Mouse (Mus musculus): ENCODE results near the gene Nup93. TPM values are rescaled to one million over a fixed set of nuclear protein-coding genes. Genes with fewer than 3 reads are reported as not detected.

The Nup93 gene
- polyA plus RNA-seq, 1 experiment = 26.5 TPM

GRCm38 (mm10) chr8:94280001-94280613 is 65.7 kb downstream of the Nup93 start:
- Histone ChIP-seq H3K4me3 (ENCODE audit: insufficient read depth, low read length) (no peak overlapping the region), H3K27ac (ENCODE audit: insufficient read depth, low read length) (no peak overlapping the region), H3K4me1 (ENCODE audit: control insufficient read depth, insufficient read depth, low read length) (no peaks in the 10 kb centered on the region)
- TF ChIP-seq CTCF (IDR thresholded peaks at IDR 0.05; ENCODE audit: extremely low read depth, insufficient read depth, low read length) = no peak
- TF ChIP-seq POLR2A (IDR thresholded peaks at IDR 0.05; ENCODE audit: extremely low read depth, insufficient read depth, low read length) = no peak

GRCm38 (mm10) chr8:94282453-94282985 is 68.2 kb downstream of the Nup93 start:
- Histone ChIP-seq H3K4me1 (ENCODE audit: control insufficient read depth, insufficient read depth, low read length) (no peaks in the 10 kb centered on the region; the same call in 1 of the 2 replicates), H3K4me3 (ENCODE audit: insufficient read depth, low read length) (no peak overlapping the region), H3K27ac (ENCODE audit: insufficient read depth, low read length) (no peak overlapping the region)
- TF ChIP-seq CTCF (IDR thresholded peaks at IDR 0.05; ENCODE audit: extremely low read depth, insufficient read depth, low read length) = no peak
- TF ChIP-seq POLR2A (IDR thresholded peaks at IDR 0.05; ENCODE audit: extremely low read depth, insufficient read depth, low read length) = no peak

GRCm38 (mm10) chr8:94284204-94284603 is 69.8 kb downstream of the Nup93 start:
- no peaks in the 10 kb centered on the region; the same call in 1 of the 2 replicates for H3K4me1 ChIP-seq (ENCODE audit: control insufficient read depth, insufficient read depth, low read length)
- H3K27ac ChIP-seq (ENCODE audit: insufficient read depth, low read length) = no peak overlapping the region
- no peak for TF ChIP-seq CTCF (IDR thresholded peaks at IDR 0.05; ENCODE audit: extremely low read depth, insufficient read depth, low read length)
- TF ChIP-seq POLR2A (IDR thresholded peaks at IDR 0.05; ENCODE audit: extremely low read depth, insufficient read depth, low read length) = no peak
- no peak overlapping the region for H3K4me3 ChIP-seq (ENCODE audit: insufficient read depth, low read length)

GRCm38 (mm10) chr8:94290606-94291005 is 76.2 kb downstream of the Nup93 start:
- no peak overlapping the region; the same call in 1 of the 2 replicates for H3K27ac ChIP-seq (ENCODE audit: insufficient read depth, low read length)

GRCm38 (mm10) chr8:94292072-94292471 is 77.7 kb downstream of the Nup93 start:
- Histone ChIP-seq H3K27ac (ENCODE audit: insufficient read depth, low read length) (no peak overlapping the region), H3K4me1 (ENCODE audit: control insufficient read depth, insufficient read depth, low read length) (peaks cover 14% of the 10 kb centered on the region), H3K4me3 (ENCODE audit: insufficient read depth, low read length) (no peak overlapping the region)
- TF ChIP-seq POLR2A (IDR thresholded peaks at IDR 0.05; ENCODE audit: extremely low read depth, insufficient read depth, low read length) (no peak), CTCF (IDR thresholded peaks at IDR 0.05; ENCODE audit: extremely low read depth, insufficient read depth, low read length) (no peak)

More at GRCm38 (mm10) chr8:94290606-94291005, 76.2 kb downstream of the Nup93 start:
- TF ChIP-seq CTCF (IDR thresholded peaks at IDR 0.05; ENCODE audit: extremely low read depth, insufficient read depth, low read length) (no peak), POLR2A (IDR thresholded peaks at IDR 0.05; ENCODE audit: extremely low read depth, insufficient read depth, low read length) (no peak)
- no peak overlapping the region for H3K4me3 ChIP-seq (ENCODE audit: insufficient read depth, low read length)
- peaks cover 10% of the 10 kb centered on the region for H3K4me1 ChIP-seq (ENCODE audit: control insufficient read depth, insufficient read depth, low read length)

- H3K27ac ChIP-seq (ENCODE audit: insufficient read depth, low read length) = no peak overlapping the region
- peaks cover 14% of the 10 kb centered on the region for H3K4me1 ChIP-seq (ENCODE audit: control insufficient read depth, insufficient read depth, low read length)
- no peak overlapping the region for H3K4me3 ChIP-seq (ENCODE audit: insufficient read depth, low read length)
- no peak for TF ChIP-seq POLR2A (IDR thresholded peaks at IDR 0.05; ENCODE audit: extremely low read depth, insufficient read depth, low read length)
- TF ChIP-seq CTCF (IDR thresholded peaks at IDR 0.05; ENCODE audit: extremely low read depth, insufficient read depth, low read length) = no peak
These were observed 78.3 kb downstream of the Nup93 start for GRCm38 (mm10) chr8:94292626-94293025.

- TF ChIP-seq POLR2A (IDR thresholded peaks at IDR 0.05; ENCODE audit: extremely low read depth, insufficient read depth, low read length) = no peak
- TF ChIP-seq CTCF (IDR thresholded peaks at IDR 0.05; ENCODE audit: extremely low read depth, insufficient read depth, low read length) = no peak
- H3K4me1 ChIP-seq (ENCODE audit: control insufficient read depth, insufficient read depth, low read length) = peaks cover 14% of the 10 kb centered on the region
- H3K27ac ChIP-seq (ENCODE audit: insufficient read depth, low read length) = no peak overlapping the region
These were observed 81.3 kb downstream of the Nup93 start for GRCm38 (mm10) chr8:94295687-94296086.

GRCm38 (mm10) chr8:94296312-94296991 is 82.1 kb downstream of the Nup93 start:
- Histone ChIP-seq H3K4me1 (ENCODE audit: control insufficient read depth, insufficient read depth, low read length) (peaks cover 13% of the 10 kb centered on the region), H3K4me3 (ENCODE audit: insufficient read depth, low read length) (no peak overlapping the region), H3K27ac (ENCODE audit: insufficient read depth, low read length) (no peak overlapping the region)
- TF ChIP-seq CTCF (IDR thresholded peaks at IDR 0.05; ENCODE audit: extremely low read depth, insufficient read depth, low read length) (no peak), POLR2A (IDR thresholded peaks at IDR 0.05; ENCODE audit: extremely low read depth, insufficient read depth, low read length) (no peak)

More at GRCm38 (mm10) chr8:94295687-94296086, 81.3 kb downstream of the Nup93 start:
- H3K4me3 ChIP-seq (ENCODE audit: insufficient read depth, low read length) = no peak overlapping the region

GRCm38 (mm10) chr8:94297101-94297500 is 82.7 kb downstream of the Nup93 start:
- Histone ChIP-seq H3K4me3 (ENCODE audit: insufficient read depth, low read length) (no peak overlapping the region), H3K27ac (ENCODE audit: insufficient read depth, low read length) (no peak overlapping the region), H3K4me1 (ENCODE audit: control insufficient read depth, insufficient read depth, low read length) (peaks cover 10% of the 10 kb centered on the region)
- TF ChIP-seq CTCF (IDR thresholded peaks at IDR 0.05; ENCODE audit: extremely low read depth, insufficient read depth, low read length) = no peak
- TF ChIP-seq POLR2A (IDR thresholded peaks at IDR 0.05; ENCODE audit: extremely low read depth, insufficient read depth, low read length) = no peak

Measured in cortical plate, adult 2 months (tissue).